Mouse (Mus musculus) activated CD4-positive, CD25-positive, alpha-beta regulatory T cell, adult 4 months (primary cell): ENCODE data around the gene Mettl9. TPM values are rescaled to one million over a fixed set of nuclear protein-coding genes. Genes with fewer than 3 reads are reported as not detected.

Experiments used
- ATAC-seq: one replicate; pipeline ENCODE4 v1.8.0; 2017
- polyA plus RNA-seq, 2 experiments: library from polyadenylated mRNA; unstranded; fragments of 100-300 nt; shearing (Covaris generic); gene quantifications; one replicate each; pipeline ENCODE4 v1.2.1; 2017

Mettl9 gene
- polyA plus RNA-seq, 2 experiments from 2014 or later, result 8.2 to 8.3 TPM

DNA sequence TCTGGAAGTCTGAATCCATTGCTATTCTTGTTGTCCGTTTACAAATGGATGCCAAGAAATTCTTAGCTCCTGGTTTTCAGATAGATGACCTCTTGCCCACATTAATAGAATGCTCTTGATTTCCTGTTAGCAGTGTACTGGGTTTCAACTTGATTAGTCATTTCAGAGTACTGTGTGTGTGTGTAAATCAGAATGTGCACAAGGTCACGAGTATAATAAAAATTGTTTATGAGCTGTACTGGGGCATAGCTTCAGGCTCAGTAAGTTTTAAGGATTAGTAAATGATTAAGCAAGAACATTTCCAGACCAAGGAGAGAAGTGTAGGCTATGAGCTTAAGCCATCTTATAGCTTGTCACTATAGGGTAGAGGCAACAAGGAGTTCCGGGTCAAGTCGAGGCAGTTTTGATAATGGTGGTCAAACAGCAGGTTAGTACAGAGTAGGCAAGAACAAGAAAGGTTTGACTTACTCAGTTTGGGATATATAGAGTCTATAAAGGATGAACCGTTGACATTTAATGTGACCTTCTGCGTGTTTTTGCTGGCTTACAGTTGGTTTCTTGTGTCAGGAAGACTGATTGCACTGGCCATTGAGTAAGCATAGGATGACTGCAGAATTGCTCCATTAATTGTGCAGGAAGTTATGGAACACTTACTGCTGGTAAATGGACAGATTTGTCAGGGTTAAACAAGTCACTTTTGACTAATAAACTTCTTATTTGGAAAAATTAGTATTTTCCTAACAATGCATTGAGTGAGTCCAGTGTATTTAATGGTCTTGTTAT is 11.6 kb downstream of the Mettl9 start:
- no peak for ATAC-seq

DNA sequence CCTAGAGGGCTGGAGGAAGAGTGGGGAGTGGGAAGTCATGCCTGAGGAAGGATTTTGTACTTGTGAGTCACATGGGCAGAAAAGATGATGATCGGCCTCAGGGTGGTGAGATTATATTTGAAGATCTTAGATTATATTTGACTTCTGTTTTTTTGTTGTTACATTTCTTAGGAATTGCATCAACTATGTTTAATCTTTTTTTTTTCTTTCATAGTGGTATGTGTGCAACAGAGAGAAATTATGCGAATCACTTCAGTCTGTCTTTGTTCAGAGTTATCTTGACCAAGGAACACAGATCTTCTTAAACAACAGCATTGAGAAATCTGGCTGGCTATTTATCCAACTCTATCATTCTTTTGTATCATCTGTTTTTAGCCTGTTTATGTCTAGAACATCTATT is 13.4 kb downstream of the Mettl9 start:
- ATAC-seq, result no peak

DNA sequence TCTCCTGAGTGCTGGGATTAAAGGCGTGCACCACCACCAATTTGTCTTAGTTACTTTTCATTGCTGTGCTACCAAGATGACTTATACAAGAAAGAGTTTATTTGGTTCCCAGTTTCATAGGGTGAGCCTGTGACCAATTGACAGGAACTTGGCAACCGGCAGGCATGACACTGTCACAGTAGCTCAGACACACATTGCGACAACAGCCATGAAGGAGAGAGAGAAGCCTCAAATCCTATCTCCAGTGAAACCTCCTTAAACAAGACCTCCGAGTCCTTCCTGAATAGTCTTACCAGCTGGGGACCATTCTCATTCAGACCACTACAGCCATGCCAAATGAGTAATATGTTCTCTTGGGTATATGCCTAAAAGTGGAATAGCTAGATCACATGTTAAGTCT is 18.8 kb downstream of the Mettl9 start:
- ATAC-seq, result no peak

DNA sequence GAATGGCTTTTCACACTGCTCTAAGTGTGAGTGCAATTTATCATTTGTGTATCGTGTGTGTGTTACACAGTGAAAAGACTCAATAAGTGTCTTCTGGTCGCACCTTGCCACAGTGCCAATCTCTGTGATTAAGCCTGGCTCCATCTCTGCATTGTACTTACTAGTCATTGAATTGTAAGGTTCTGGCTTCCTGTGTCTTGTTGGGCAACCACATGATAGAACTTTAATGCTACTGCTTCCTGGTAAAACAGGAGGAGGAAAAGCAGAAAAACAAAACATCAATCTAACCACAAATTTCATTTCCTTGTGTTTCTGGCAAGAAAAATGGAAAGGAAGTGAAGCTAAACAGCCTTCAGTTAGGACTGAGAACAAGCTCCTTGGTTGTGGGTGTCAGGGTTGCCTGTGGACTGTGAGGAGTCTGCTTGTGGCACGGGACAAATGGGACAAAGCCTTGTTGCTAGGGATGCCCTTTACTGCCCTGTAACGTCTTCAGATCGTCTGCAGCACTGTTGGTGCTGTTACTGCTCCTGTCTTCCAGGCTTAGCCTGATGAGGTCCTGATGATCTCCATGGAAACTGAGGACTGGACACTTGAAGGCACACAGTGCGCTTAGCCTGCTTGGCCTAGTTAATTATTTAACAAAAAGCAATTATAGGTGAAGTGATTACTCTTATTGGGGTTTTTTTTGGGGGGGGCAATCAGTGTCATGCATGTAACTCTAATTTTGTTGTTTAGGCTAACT is 25.4 kb downstream of the Mettl9 start:
- peak; percentile 75 for ATAC-seq

DNA sequence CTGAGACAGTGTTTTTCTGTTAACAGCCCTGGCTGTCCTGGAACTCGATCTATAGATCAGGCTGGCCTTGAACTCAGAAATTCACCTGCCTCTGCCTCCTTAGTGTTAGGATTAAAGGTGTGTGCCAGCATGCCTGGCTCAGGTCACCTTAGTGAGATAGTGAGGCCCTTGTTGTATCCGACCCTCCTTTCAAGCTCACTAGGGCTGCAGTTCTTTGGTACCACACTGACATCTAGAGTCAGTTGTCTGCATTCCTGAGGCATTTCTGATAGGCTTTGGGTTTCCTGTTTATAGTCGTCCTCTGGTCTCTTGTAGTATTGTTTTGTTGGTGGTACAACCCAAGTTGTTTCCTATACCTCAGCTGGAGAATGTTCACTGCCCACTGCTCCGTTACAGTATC is 30.1 kb downstream of the Mettl9 start:
- ATAC-seq, result peak; percentile 72

DNA sequence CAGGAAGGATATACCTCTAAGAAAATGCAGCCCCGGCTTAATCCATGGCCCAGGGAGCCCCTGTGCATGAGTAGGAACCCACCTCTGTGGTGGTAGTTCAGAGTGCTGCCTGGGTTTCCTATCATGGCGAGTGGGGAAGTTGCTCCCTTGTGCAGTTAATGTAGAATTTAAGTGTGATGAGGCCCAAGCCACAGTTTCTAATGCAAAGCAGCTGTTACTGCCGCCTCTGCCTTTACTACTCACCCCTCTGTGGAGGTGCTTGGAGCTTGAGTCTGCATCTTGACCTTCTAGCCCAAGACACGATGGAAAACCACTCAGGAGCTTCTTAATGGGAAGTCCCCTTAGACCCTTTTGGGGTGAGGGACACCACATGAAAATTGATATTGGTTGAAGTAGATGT is 37.0 kb downstream of the Mettl9 start:
- ATAC-seq, result no peak

DNA sequence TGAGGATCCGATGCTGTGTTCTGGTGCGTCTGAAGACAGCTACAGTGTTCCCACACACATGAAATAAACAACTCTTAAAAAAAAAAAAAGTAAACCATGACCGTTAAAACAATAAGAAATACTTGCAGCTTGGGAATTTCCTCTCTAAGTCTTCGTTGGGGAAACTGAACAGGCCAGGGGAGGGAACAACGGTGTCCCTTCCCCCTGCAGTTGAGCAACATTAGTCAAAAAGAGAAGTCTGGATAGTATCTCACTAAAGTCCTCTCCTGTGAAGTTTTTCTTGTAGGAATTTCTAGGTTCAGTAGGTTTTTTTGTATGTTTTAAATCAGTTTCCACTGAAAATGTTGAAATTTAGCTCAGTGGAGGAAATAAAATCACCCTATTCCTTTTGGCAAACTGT is 38.3 kb downstream of the Mettl9 start:
- no peak for ATAC-seq

DNA sequence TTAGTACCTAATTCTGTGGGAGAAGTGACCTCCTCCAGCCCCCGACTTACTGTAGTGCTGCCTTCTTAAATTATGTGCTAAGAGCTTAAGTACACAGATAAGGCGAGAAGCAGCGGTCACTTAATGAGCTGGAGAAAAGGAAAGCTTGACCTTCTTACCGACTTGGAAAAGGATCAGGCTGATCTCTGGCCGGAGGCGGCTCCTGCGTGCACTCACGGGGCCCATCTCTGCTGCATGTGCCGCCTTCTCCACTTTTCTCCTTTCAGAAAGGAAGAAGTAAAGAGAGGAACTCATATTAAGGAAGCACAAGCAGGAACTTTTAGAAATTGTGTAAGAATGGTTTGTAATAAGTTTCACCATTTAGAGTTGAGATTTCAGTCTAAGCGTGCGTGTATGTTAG is 40.0 kb downstream of the Mettl9 start, which contains the start of gene Igsf6:
TSS of gene Igsf6 (minus strand) at position 292 of the 400 bp plus-strand sequence.
- ATAC-seq, result no peak

DNA sequence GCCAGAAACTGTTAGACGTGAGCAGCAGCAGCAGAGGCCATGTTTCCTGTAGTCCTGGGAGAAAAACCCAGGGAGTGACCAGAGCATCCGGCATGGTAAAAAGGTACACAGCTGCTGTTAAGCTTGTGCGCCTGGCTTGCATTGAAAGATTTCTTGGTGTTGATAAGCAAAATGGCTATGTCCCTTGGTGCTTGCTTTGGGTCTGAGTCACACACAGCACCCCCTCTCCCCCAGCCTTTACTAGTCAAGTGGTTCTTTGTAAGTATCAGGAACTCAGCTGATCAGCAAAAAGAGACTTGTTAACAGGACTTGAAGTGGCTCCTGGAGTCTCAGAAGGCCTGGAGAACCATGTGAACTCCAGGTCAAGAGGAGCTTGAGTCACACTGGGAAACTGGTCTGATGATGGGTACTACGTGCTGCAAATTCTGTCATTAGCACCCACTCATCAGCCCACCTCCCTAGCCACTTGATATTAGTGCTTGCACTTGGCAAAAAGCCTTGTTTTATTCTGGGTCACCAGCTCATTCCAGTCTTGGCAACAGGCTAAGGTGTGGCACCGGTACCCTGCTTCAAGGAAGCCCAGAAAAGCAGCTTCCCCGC is 40.7 kb downstream of the Mettl9 start:
- no peak for ATAC-seq

DNA sequence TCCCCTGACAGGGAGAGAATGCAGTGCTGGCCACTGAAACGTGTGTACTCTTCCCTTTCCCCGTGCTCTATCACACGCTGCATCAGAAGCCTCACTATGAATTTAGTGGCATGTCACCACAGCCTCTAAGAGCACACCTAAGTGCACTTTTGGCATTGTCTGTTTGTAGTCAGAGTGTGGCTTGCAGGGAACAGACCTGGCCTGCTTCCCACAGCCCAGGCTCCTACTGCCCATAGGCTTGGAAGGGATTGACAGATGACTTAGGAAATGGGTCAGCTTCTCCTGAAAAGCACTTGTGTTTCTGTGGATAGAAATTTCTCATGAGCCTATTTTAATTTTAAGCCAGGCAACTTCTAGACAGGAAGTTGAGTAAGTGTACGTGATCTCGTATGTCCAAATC is 41.2 kb downstream of the Mettl9 start:
- ATAC-seq, result no peak

DNA sequence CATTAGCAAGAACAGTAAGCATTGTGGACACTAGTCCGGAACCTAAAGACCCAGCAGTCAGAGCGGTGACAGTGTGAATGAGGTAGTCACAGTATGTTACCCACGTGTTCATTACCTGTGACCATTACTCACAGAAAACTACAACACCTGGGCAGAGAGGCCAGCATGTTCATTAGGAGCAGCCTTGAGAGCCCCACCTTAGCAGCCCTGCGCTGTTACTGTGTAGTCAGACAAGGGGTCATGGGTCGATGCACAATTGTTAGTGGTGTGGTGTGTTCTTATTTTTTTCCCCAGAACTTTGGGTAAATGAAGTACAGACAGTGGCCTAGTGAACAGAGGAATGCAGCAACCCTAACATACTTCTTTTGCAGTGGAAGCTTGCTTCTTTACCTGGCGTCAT is 43.1 kb downstream of the Mettl9 start:
- no peak for ATAC-seq

DNA sequence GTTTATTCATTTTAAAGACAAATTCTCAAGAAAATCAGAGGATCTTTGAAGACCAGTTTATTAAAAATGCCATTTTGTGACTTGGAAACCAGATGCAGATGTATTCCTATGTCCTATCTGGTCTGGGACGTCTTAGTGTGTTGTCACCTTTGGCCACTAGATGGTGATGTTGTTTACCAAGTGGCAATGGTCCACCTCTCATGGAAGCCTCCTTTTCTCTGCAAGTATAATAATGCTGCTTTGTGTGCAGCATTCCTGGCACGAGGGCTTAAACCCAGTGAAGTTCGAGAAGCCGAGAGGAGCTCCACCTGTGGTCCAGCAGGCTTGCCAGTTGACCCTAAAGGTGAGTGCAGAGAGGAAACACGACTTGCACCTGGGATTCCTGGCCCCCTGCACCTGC is 43.6 kb downstream of the Mettl9 start:
- peak; percentile 65 for ATAC-seq

DNA sequence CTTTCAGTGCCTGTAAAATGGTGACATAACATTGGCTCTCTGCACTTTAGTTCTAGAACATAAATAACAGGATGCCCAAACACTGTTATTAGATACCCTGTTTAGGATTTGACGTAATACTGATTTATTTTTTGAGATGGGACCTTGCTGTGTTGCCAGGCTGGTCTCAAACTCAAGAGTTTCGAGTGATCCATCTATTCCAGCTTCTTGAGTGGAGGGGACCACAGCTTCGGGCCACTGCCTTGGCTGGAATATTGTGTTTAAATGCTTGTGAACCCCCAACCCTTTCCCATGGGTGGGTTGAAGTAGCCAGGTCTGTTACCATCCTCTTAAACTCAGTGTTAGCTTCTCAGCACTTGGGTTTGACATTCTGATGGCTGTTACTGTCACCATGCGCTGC is 47.1 kb downstream of the Mettl9 start, which contains the start of gene Otoa:
TSS of gene Otoa (plus strand) at position 301 of the 400 bp plus-strand sequence.
- no peak for ATAC-seq

DNA sequence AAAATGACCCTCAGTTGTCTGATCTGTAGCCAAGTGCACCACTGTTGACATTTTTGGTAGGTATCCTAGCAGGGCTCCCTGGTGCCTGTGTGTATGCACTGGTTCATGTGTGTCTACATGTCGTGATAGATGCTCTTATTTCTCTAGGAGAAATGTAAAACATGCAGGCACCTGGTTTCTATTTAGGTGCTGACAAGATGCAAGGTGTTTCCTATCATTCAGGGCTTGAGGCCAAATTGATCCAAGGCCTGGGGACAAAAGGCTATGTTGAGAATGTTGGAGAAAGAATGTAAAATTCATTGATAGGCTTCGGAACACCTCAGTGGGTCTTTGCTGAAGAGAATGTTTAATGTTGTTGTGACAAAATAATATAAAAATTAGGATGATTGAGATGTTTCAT is 47.6 kb downstream of the Mettl9 start:
- ATAC-seq, result no peak

DNA sequence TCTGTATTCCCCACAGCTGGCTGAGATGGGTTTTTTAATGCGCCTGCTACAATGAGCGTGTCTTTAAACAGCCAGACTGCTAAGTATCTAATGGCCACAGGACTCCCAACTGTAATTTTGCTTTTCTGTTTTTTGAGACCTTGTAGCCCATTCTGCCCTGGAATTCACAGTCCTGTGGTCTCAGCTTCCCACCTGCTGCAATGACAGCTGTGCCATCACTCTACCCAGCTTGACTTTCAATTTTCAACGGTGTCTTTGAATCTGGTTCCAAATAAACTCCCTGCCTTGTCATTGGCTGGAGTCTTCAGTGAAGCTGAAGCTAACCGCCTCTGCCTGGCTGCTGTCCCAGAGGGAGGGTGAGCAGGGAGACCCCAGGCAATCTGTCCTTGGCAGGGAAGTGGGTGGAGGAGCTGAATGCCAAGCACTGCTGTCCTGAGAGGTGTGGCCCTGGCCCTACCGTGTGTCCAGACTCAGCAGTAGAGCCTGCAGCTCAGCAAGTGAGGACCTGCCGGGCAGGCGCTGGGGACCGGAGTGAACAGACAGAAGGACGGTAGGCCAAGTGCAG is 48.8 kb downstream of the Mettl9 start:
- no peak for ATAC-seq

DNA sequence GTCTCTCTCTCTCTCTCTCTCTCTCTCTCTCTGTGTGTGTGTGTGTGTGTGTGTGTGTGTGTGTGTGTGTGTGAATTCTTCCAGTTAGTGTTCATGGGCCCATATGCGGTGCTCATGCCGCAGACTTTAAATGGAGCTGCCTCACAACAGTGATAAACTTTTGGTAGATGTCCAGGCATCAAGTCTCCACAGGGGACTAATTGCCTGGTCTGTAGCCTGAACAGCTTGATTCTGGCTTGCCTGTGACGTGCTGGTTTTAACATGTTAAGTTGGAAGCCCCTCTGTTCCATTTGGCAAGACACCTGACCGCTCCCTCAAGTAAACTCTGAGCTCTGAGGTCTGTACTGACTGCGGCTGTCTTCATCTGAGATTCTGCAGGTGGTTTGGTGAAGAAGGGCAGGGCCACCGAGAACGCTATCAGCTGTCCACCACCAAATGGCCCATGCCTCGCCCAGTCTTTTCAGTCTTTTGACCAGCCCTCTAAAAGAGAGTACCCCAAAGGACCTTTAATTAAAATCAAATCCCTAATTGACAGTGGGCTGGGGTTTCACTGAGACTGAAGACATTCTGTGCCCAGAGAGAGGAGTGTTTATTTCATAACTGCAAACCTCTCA is 50.7 kb downstream of the Mettl9 start:
- no peak for ATAC-seq

DNA sequence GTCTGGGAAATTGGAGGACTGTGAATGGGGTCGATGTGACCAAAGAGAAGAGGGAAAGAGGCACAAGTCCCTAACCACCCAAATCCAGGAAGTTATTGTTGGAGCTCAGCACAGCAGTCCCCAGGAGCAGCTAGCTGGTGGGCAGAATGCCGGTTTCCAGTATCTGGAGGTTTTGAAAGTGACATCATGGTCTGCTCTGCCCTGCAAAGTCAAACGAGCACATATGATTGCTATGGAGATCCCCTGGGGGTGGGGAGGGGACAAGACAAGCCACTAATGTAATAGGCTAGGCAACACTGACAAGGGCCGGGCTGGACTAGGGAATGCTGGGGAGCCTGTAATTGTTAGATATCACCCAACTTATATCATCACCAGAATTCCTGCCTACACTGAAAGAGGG is 51.3 kb downstream of the Mettl9 start:
- ATAC-seq, result no peak

DNA sequence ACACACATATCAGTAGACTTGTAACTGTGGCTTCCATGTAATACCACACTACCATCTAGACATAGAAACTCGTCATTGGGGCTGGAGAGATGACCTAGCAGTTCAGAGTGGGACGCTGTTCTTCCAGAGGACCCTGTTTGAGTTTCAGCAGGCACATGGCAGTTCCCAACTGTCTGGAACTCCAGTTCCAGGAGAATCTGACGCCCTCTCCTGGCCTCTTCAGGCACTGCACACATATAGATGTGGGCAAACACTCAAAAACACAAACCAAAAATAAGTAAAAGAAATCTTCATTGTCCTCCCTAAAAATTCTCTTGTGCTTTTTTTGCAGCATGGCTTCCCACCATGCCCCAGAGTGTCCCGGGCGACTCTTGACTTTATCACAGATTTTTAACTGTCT is 54.5 kb downstream of the Mettl9 start:
- ATAC-seq, result no peak

DNA sequence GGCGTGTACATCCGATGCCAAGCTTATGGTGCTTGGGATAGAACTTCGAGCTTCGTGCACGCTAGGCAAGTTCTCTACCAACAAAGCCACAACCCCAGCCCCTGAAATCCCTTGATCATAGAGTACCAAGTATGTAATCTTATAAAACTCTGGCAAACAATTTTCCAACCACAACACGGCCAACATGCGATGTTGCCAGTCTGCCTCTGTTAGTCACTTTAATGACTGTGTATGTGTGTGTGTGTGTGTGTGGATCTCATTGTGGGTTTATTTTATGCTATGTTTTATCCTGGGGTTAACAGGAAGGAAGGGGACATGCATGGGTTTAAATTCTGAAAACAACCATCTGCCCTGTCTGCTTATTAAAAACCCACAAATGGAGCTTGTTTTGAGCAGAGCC is 56.5 kb downstream of the Mettl9 start:
- no peak for ATAC-seq

DNA sequence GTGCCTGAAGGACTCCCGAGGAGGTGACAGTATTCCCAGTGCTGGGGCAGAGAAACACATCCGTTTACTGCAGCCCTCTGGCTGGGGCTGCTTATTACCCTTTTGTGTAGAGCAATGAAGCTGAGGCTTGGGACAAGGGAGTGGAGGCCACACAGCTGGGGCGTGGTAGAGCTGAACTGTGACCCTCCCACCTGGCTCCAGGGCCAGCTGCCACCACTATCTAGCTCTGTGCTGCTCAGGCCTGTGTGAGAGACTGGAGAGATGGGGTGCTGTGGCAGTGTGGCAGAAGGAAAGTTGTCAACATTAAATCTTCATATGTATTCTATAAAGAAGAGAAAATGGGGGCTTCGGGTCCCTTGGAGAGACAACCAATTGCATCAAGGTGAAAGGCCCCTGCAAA is 58.8 kb downstream of the Mettl9 start:
- ATAC-seq, result no peak

DNA sequence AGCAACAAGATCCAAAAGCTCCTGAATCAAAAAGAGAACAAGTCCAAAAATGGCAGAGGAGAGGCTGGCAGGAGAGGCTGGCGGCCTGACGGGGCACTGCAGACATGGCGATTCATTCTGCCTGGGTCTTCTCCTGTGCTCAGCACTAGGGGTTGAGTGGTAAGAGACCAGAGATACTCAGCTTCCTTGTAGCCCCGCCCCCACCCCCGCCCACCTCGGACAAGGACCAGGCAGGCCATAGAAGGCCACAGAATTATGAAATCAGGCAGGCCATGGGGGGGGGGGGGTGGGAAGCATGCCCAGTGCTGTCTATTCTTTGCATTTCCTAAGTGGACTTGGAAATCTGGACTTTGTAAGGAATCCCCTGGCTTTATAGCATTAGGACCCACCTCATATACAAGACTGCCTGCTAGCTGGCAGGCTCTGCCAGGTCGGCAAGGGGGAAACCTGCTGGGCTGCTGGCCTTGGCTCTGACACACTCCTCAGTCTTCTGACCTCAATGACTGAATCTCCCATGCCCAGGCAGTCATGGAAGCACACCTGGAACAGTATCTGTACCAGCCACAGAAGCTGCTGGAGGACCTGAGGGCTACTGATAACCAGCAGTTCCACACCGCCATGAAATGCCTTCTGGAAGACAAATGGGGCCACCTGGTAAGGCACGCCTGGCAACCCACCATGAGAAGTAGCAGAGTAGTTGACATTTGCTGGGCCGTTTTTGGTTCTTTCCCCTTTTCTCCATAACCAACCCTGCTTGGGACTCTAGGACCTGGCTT is 64.6 kb downstream of the Mettl9 start:
- no peak for ATAC-seq

DNA sequence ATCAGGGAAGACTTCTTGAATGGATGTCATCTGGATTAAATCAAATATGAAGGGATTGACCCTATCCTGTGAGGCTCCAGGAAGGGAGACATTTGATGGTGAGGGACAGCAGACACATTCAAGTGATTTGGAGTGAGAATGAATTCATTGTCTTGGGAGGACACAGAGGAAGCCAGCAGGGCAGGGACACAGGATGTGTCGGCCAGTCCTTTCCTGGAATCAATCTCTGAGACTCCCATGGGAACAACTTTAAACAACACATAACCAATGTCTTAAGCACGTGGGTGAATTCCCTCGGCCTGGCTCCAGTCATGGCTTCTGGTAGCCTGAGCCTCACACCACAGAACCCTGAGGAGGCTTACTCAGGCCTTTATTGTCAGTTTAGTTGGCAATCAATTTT is 73.6 kb downstream of the Mettl9 start:
- ATAC-seq, result no peak
